Mouse (Mus musculus) myocyte (in vitro differentiated cells): Measurements from ENCODE around the gene Rbp7. TPM values are rescaled to one million over a fixed set of nuclear protein-coding genes. Genes with fewer than 3 reads are reported as not detected.

Experiments
- H3K27me3 ChIP-seq: one replicate; pipeline ENCODE4 v1.6.1; 2011; ENCODE audit not compliant: control insufficient read depth, insufficient read depth, insufficient read length
- H3K36me3 ChIP-seq: one replicate; pipeline ENCODE4 v1.6.1; 2011; ENCODE audit not compliant: control insufficient read depth, insufficient read depth
- H3K4me2 ChIP-seq: one replicate; pipeline ENCODE4 v1.6.1; 2011; ENCODE audit warnings: low read depth, control low read depth
- H3K4me3 ChIP-seq: one replicate; pipeline ENCODE4 v1.5.1; 2011; ENCODE audit warnings: mild to moderate bottlenecking, control low read depth, moderate library complexity
- H3K79me2 ChIP-seq: one replicate; pipeline ENCODE4 v1.6.1; 2011; ENCODE audit not compliant: control insufficient read depth, insufficient read depth
- H3ac ChIP-seq: one replicate; pipeline ENCODE4 v1.6.1; 2011; ENCODE audit not compliant: control insufficient read depth, insufficient read length
- CEBPB ChIP-seq: IDR thresholded peaks from 2 replicates; pipeline ENCODE4 v1.6.1; 2011; ENCODE audit warnings: mild to moderate bottlenecking, moderate library complexity; ENCODE audit not compliant: poor library complexity, insufficient read depth, severe bottlenecking
- E2F4 ChIP-seq: IDR thresholded peaks from one replicate; pipeline ENCODE4 v1.6.1; 2011; ENCODE audit warnings: mild to moderate bottlenecking, control low read depth, moderate library complexity; ENCODE audit not compliant: insufficient read depth
- MAX ChIP-seq: IDR thresholded peaks from one replicate; pipeline ENCODE4 v1.6.1; 2011; ENCODE audit warnings: low read depth, mild to moderate bottlenecking, control low read depth
- MYOD1 ChIP-seq, 3 experiments: IDR thresholded peaks; one replicate each; pipeline ENCODE4 v1.6.1; 2011; ENCODE audit warnings: control low read depth in 2 of 3, low read depth in 2 of 3, mild to moderate bottlenecking in 2 of 3, moderate library complexity in 1 of 3; ENCODE audit not compliant: insufficient read length in 2 of 3, control insufficient read depth in 1 of 3
- MYOG ChIP-seq, 3 experiments: IDR thresholded peaks; one replicate each; pipeline ENCODE4 v1.6.1; 2011; ENCODE audit warnings: control low read depth in 2 of 3, low read depth in 2 of 3, mild to moderate bottlenecking in 2 of 3; ENCODE audit not compliant: insufficient read length in 2 of 3, control insufficient read depth in 1 of 3, insufficient read depth in 1 of 3
- POLR2A ChIP-seq: IDR thresholded peaks from one replicate; pipeline ENCODE4 v1.6.1; 2011; ENCODE audit warnings: low read depth, mild to moderate bottlenecking, control low read depth, moderate library complexity; ENCODE audit not compliant: insufficient read length
- POLR2AphosphoS2 ChIP-seq: IDR thresholded peaks from one replicate; pipeline ENCODE4 v1.6.1; 2011; ENCODE audit warnings: low read depth, control low read depth; ENCODE audit not compliant: insufficient read length
- REST ChIP-seq: IDR thresholded peaks from one replicate; pipeline ENCODE4 v1.6.1; 2011; ENCODE audit warnings: mild to moderate bottlenecking, control low read depth, moderate library complexity; ENCODE audit not compliant: insufficient read depth, insufficient read length
- SRF ChIP-seq: IDR thresholded peaks from one replicate; pipeline ENCODE4 v1.6.1; 2011; ENCODE audit warnings: low read depth; ENCODE audit not compliant: control insufficient read depth, insufficient read length
- TCF12 ChIP-seq: IDR thresholded peaks from one replicate; pipeline ENCODE4 v1.6.1; 2011; ENCODE audit warnings: mild to moderate bottlenecking, control low read depth; ENCODE audit not compliant: poor library complexity, insufficient read depth, severe bottlenecking
- TCF3 ChIP-seq: IDR thresholded peaks from one replicate; pipeline ENCODE4 v1.6.1; 2011; ENCODE audit warnings: low read depth, control low read depth; ENCODE audit not compliant: insufficient read length
- USF1 ChIP-seq: IDR thresholded peaks from one replicate; pipeline ENCODE4 v1.6.1; 2011; ENCODE audit warnings: low read depth, mild to moderate bottlenecking, control low read depth, moderate library complexity
- polyA plus RNA-seq: library from polyadenylated mRNA; unstranded; fragments of >200 nt; fragmentation: generic; extraction: Trizol; gene quantifications from one replicate; pipeline ENCODE4 v1.2.1, GENCODE M21; 2012; ENCODE audit warnings: missing spikeins

Rbp7 gene
- polyA plus RNA-seq, 1 experiment, result not detected

GRCm38 (mm10) chr4:149491151-149491550 is 36.4 kb upstream of the Rbp7 start:
- TF ChIP-seq TCF3, result no peak
- no peak for TF ChIP-seq REST
- TF ChIP-seq POLR2A, result no peak
- no peak for TF ChIP-seq CEBPB
- TF ChIP-seq POLR2AphosphoS2, result no peak
- no peak for TF ChIP-seq E2F4
- TF ChIP-seq SRF, result no peak
- no peak for TF ChIP-seq MYOD1 (IDR thresholded peaks at IDR 0.05; ENCODE audit: control insufficient read depth in 1 of 3, insufficient read length in 2 of 3, low read depth in 2 of 3)
- no peak for TF ChIP-seq MAX
- TF ChIP-seq MYOG (IDR thresholded peaks at IDR 0.05; ENCODE audit: control insufficient read depth in 1 of 3, insufficient read depth in 1 of 3, insufficient read length in 2 of 3, low read depth in 2 of 3), result no peak
- no peak for TF ChIP-seq USF1
- TF ChIP-seq TCF12, result no peak
- Histone ChIP-seq H3K4me2 (no peak overlapping the region), H3ac (no peak overlapping the region), H3K27me3 (no peaks in the 10 kb centered on the region), H3K4me3 (no peak overlapping the region), H3K36me3 (peaks cover 45% of the 10 kb centered on the region), H3K79me2 (peaks cover 7% of the 10 kb centered on the region)

- TF ChIP-seq TCF3, result no peak
- no peak for TF ChIP-seq POLR2AphosphoS2
- TF ChIP-seq REST, result no peak
- TF ChIP-seq POLR2A, result no peak
- TF ChIP-seq TCF12, result no peak
- TF ChIP-seq CEBPB, result no peak
- no peak for TF ChIP-seq E2F4
- TF ChIP-seq SRF, result no peak
- no peak for TF ChIP-seq USF1
- TF ChIP-seq MAX, result no peak
- no peak for TF ChIP-seq MYOD1 (IDR thresholded peaks at IDR 0.05; ENCODE audit: control insufficient read depth in 1 of 3, insufficient read length in 2 of 3, low read depth in 2 of 3)
- no peak for TF ChIP-seq MYOG (IDR thresholded peaks at IDR 0.05; ENCODE audit: control insufficient read depth in 1 of 3, insufficient read depth in 1 of 3, insufficient read length in 2 of 3, low read depth in 2 of 3)
- Histone ChIP-seq H3K27me3 (no peaks in the 10 kb centered on the region), H3K4me2 (no peak overlapping the region), H3ac (no peak overlapping the region), H3K4me3 (no peak overlapping the region), H3K36me3 (peaks cover 34% of the 10 kb centered on the region), H3K79me2 (peaks cover 17% of the 10 kb centered on the region)
Measured at GRCm38 (mm10) chr4:149489415-149490240, 34.9 kb upstream of the Rbp7 start.

DNA sequence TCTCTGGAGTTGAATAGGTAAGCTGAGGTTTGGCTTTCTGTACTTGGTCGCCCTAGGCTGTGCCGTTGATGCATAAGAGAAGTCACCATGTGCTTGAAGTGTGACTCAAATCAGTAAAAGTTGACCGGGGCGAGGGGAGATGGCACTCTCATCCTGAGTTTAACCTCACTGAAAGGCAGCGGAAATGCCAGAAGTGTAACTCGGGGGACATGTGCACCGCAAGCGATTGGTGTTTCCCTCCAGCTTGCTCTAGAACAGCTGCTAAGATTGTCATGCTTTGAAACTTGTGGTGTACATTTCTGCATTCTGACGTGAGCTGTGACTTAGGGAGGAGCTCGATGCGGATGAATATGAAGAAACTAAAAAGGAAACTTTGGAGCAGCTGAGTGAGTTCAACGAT is 33.0 kb upstream of the Rbp7 start:
- TF ChIP-seq REST (no peak), MYOG (IDR thresholded peaks at IDR 0.05; ENCODE audit: control insufficient read depth in 1 of 3, insufficient read depth in 1 of 3, insufficient read length in 2 of 3, low read depth in 2 of 3) (peak; percentile 46 to 90 (median 85)), TCF3 (peak; percentile 53), MYOD1 (IDR thresholded peaks at IDR 0.05; ENCODE audit: control insufficient read depth in 1 of 3, insufficient read length in 2 of 3, low read depth in 2 of 3) (peak; percentile 65 to 90 (median 88)), TCF12 (no peak), POLR2AphosphoS2 (no peak), MAX (no peak), SRF (no peak), E2F4 (no peak), CEBPB (no peak), POLR2A (no peak)
- Histone ChIP-seq H3K4me3 (peak overlapping the region; percentile 91), H3K4me2 (peak overlapping the region; percentile 80), H3K27me3 (no peaks in the 10 kb centered on the region), H3K36me3 (peaks cover 21% of the 10 kb centered on the region), H3ac (no peak overlapping the region), H3K79me2 (peaks cover 36% of the 10 kb centered on the region)

GRCm38 (mm10) chr4:149485825-149486206 is 31.0 kb upstream of the Rbp7 start:
- Histone ChIP-seq H3K27me3 (no peaks in the 10 kb centered on the region), H3K79me2 (peaks cover 36% of the 10 kb centered on the region), H3ac (peak overlapping the region; percentile 67), H3K36me3 (peaks cover 18% of the 10 kb centered on the region), H3K4me2 (peak overlapping the region; percentile 80), H3K4me3 (peak overlapping the region; percentile 91)
- TF ChIP-seq POLR2A (no peak), TCF12 (no peak), E2F4 (no peak), SRF (no peak), USF1 (no peak), MYOD1 (IDR thresholded peaks at IDR 0.05; ENCODE audit: control insufficient read depth in 1 of 3, insufficient read length in 2 of 3, low read depth in 2 of 3) (no peak), CEBPB (no peak), MAX (no peak), MYOG (IDR thresholded peaks at IDR 0.05; ENCODE audit: control insufficient read depth in 1 of 3, insufficient read depth in 1 of 3, insufficient read length in 2 of 3, low read depth in 2 of 3) (no peak), TCF3 (no peak), POLR2AphosphoS2 (no peak), REST (no peak)
